Mouse (Mus musculus) kidney, adult 2 months (tissue): ENCODE results near the gene Sergef.

ENCODE experiments used
- CTCF ChIP-seq: fragments of 200-500 bp; conservative IDR thresholded peaks from 2 replicates; pipeline ENCODE4 v1.5.1; 2011; ENCODE audit warnings: low read depth, mild to moderate bottlenecking, control low read depth, low read length, moderate library complexity, mixed read lengths; ENCODE audit not compliant: insufficient read depth, insufficient read length
- POLR2A ChIP-seq: fragments of 200-500 bp; IDR thresholded peaks from one replicate; pipeline ENCODE4 v1.6.1; 2011; ENCODE audit warnings: low read depth, low read length, control low read depth

GRCm38 (mm10) chr7:46623979-46624378, 15.6 kb downstream of the Sergef start:
- TF ChIP-seq CTCF (no peak), POLR2A (no peak)
